Comparison of ENCODE assay signal across 8 mouse cellular contexts in genomic region chr8:105825506-105825905, GRCm38 (mm10). TPM values are rescaled to one million over a fixed set of nuclear protein-coding genes. Genes with fewer than 3 reads are reported as not detected.
A peak's percentile ranks its signal among the peaks of the same experiment; 100 is the strongest.
DNase-seq lines count a peak whose midpoint lies in the region; ATAC-seq and TF ChIP-seq lines count a peak whose summit lies in the region.

No protein-coding gene starts in this region.

- H3K4me1 ChIP-seq in heart, embryonic 14.5 days (ENCODE audit: control insufficient read depth in 2 of 2, insufficient read depth in 2 of 2, low read length in 2 of 2): peaks cover 2 to 10% of the 10 kb centered on the region in 2 experiments; a peak in 3 of 4 replicates
- H3K4me1 ChIP-seq in cortical plate, adult 2 months (ENCODE audit: control insufficient read depth, insufficient read depth, low read length): peaks cover 8% of the 10 kb centered on the region
- peaks cover 9% of the 10 kb centered on the region for H3K4me1 ChIP-seq in hindbrain, postnatal 0 days (ENCODE audit: insufficient read depth, low read length)
- peaks cover 17% of the 10 kb centered on the region for H3K4me1 ChIP-seq in midbrain, embryonic 15.5 days

- H3K9me3 ChIP-seq in heart, embryonic 14.5 days (ENCODE audit: control insufficient read depth, low read length): no peaks in the 10 kb centered on the region
- no peaks in the 10 kb centered on the region for H3K9me3 ChIP-seq in hindbrain, postnatal 0 days (ENCODE audit: low read length)
- no peaks in the 10 kb centered on the region for H3K9me3 ChIP-seq in midbrain, embryonic 15.5 days

- 82% methylated on average over 4 of the region's 4 CpGs for WGBS in heart, embryonic 14.5 days
- 75% methylated on average over 4 of the region's 4 CpGs for WGBS in hindbrain, postnatal 0 days
- WGBS in midbrain, embryonic 15.5 days: 83% methylated on average over 4 of the region's 4 CpGs

- H3K27me3 ChIP-seq in heart, embryonic 14.5 days (ENCODE audit: control insufficient read depth, insufficient read depth, low read length): no peaks in the 10 kb centered on the region
- H3K27me3 ChIP-seq in hindbrain, postnatal 0 days (ENCODE audit: insufficient read depth, low read length): no peaks in the 10 kb centered on the region
- H3K27me3 ChIP-seq in midbrain, embryonic 15.5 days (replicated peaks): no peaks in the 10 kb centered on the region

- intact Hi-C loops in heart, postnatal 10 days (cut with DNase I): no loop called here

- H3K4me3 ChIP-seq in heart, embryonic 14.5 days (ENCODE audit: control insufficient read depth in 1 of 2, insufficient read depth in 1 of 2, low read depth in 1 of 2, low read length in 2 of 2): peak overlapping the region in 1 of 2 experiments; percentile 97; a peak in 1 of 4 replicates
- peak overlapping the region; percentile 96; the same call in 1 of the 2 replicates for H3K4me3 ChIP-seq in cortical plate, adult 2 months (ENCODE audit: insufficient read depth, low read length)
- H3K4me3 ChIP-seq in hindbrain, postnatal 0 days (ENCODE audit: low read length): peak overlapping the region; percentile 61; the same call in 1 of the 2 replicates
- H3K4me3 ChIP-seq in midbrain, embryonic 15.5 days: peak overlapping the region; percentile 88

- no peak for TF ChIP-seq POLR2A in cortical plate, adult 2 months (IDR thresholded peaks at IDR 0.05; ENCODE audit: extremely low read depth, insufficient read depth, low read length)

- H3K36me3 ChIP-seq in heart, embryonic 14.5 days (ENCODE audit: control insufficient read depth, insufficient read depth, low read length): peaks cover 43% of the 10 kb centered on the region
- peaks cover 7% of the 10 kb centered on the region; the same call in 1 of the 2 replicates for H3K36me3 ChIP-seq in hindbrain, postnatal 0 days (ENCODE audit: insufficient read depth, low read length)
- H3K36me3 ChIP-seq in midbrain, embryonic 15.5 days (replicated peaks): peaks cover 22% of the 10 kb centered on the region; the same call in 1 of the 2 replicates

- no peak for TF ChIP-seq CTCF in cortical plate, adult 2 months (IDR thresholded peaks at IDR 0.05; ENCODE audit: extremely low read depth, insufficient read depth, low read length)
- TF ChIP-seq CTCF in hindbrain, postnatal 0 days (IDR thresholded peaks at IDR 0.05; ENCODE audit: low read depth): no peak

- no peak for ATAC-seq in heart, embryonic 14.5 days (ENCODE audit: insufficient number of reproducible peaks, insufficient read depth, low FRiP score, low read depth)
- no peak for ATAC-seq in hindbrain, postnatal 0 days
- no peak for ATAC-seq in midbrain, embryonic 15.5 days (replicated peaks)

- H3K27ac ChIP-seq in heart, embryonic 14.5 days (replicated peaks in 1 of 2; ENCODE audit: control insufficient read depth in 1 of 2, insufficient read depth in 1 of 2, low read depth in 2 of 2, low read length in 2 of 2): no peak overlapping the region
- H3K27ac ChIP-seq in cortical plate, adult 2 months (ENCODE audit: insufficient read depth, low read length): no peak overlapping the region
- H3K27ac ChIP-seq in hindbrain, postnatal 0 days: no peak overlapping the region
- no peak overlapping the region for H3K27ac ChIP-seq in midbrain, embryonic 15.5 days

- H3K9ac ChIP-seq in heart, embryonic 14.5 days (ENCODE audit: low read length): peak overlapping the region; percentile 98; the same call in 1 of the 2 replicates
- no peak overlapping the region for H3K9ac ChIP-seq in hindbrain, postnatal 0 days (replicated peaks; ENCODE audit: low read length)
- H3K9ac ChIP-seq in midbrain, embryonic 15.5 days: peak overlapping the region; percentile 90; the same call in 1 of the 2 replicates

- H3K4me2 ChIP-seq in heart, embryonic 14.5 days (ENCODE audit: low read length): peak overlapping the region; percentile 92
- peak overlapping the region; percentile 88 for H3K4me2 ChIP-seq in hindbrain, postnatal 0 days (ENCODE audit: low read depth, low read length)
- H3K4me2 ChIP-seq in midbrain, embryonic 15.5 days: peak overlapping the region; percentile 71

- no peak for DNase-seq in heart, postnatal 10 days
- DNase-seq in hindbrain, postnatal 0 days (ENCODE audit: low spot score): no peak
- DNase-seq in right cerebral cortex, postnatal 10 days (ENCODE audit: low spot score in 2 of 2): no peak
- no peak for DNase-seq in cerebellum, postnatal 4 days (ENCODE audit: low spot score in 2 of 2)
- no peak for DNase-seq in layer of hippocampus, adult 18-20 months (ENCODE audit: low spot score in 2 of 2)

RNA-seq across cellular contexts. Expression of gene Ranbp10, which starts 1.6 kb away (rescaled TPM):
- polyA plus RNA-seq in heart, embryonic 14.5 days (2014; fragmentation: Nextera tagmentation; extraction: Ambion mirVana): 10.6 and 11.5 TPM in 2 replicates
- 10 to 100 TPM; 24.2 to 24.5 TPM for total RNA-seq in heart, postnatal 10 days (2021)
- polyA plus RNA-seq in cortical plate, adult 2 months (2012; rRNA removed): 24.6 and 25.7 TPM in 2 replicates
- total RNA-seq in hindbrain, postnatal 0 days (2014; rRNA removed): 10.5 and 15.7 TPM in 2 replicates
- polyA plus RNA-seq in hindbrain, postnatal 0 days (2015; fragmentation: Nextera tagmentation; extraction: Ambion mirVana): 6.3 and 7.2 TPM in 2 replicates
- polyA plus RNA-seq in midbrain, embryonic 15.5 days (2015; fragmentation: Nextera tagmentation; extraction: Ambion mirVana): 11.8 and 13.6 TPM in 2 replicates
- total RNA-seq in layer of hippocampus, adult 18-20 months (2021): 10 to 100 TPM; 24.7 to 25.7 TPM

RNA-seq across cellular contexts. Expression of gene Tsnaxip1, which starts 2.0 kb away (rescaled TPM):
- not detected in 2 replicates for polyA plus RNA-seq in heart, embryonic 14.5 days (2014; fragmentation: Nextera tagmentation; extraction: Ambion mirVana)
- total RNA-seq in heart, postnatal 10 days (2021): not detected
- 0.11 and 0.31 TPM in 2 replicates for polyA plus RNA-seq in cortical plate, adult 2 months (2012; rRNA removed)
- total RNA-seq in hindbrain, postnatal 0 days (2014; rRNA removed): 0.36 and 0.37 TPM in 2 replicates
- 0.64 and 0.71 TPM in 2 replicates for polyA plus RNA-seq in hindbrain, postnatal 0 days (2015; fragmentation: Nextera tagmentation; extraction: Ambion mirVana)
- 0.64 and 1.0 TPM in 2 replicates for polyA plus RNA-seq in midbrain, embryonic 15.5 days (2015; fragmentation: Nextera tagmentation; extraction: Ambion mirVana)
- under 1 TPM in 1 of 2 experiments, not detected in 1; 0.25 TPM for total RNA-seq in layer of hippocampus, adult 18-20 months (2021)

RNA-seq across cellular contexts. Expression of gene Cenpt, which starts 27.6 kb away (rescaled TPM):
- 34.7 and 37.2 TPM in 2 replicates for polyA plus RNA-seq in heart, embryonic 14.5 days (2014; fragmentation: Nextera tagmentation; extraction: Ambion mirVana)
- total RNA-seq in heart, postnatal 10 days (2021): 1 to 10 TPM; 8.4 to 8.5 TPM
- 33.2 and 33.6 TPM in 2 replicates for polyA plus RNA-seq in cortical plate, adult 2 months (2012; rRNA removed)
- 40.9 and 45.3 TPM in 2 replicates for total RNA-seq in hindbrain, postnatal 0 days (2014; rRNA removed)
- 39.9 and 42.8 TPM in 2 replicates for polyA plus RNA-seq in hindbrain, postnatal 0 days (2015; fragmentation: Nextera tagmentation; extraction: Ambion mirVana)
- polyA plus RNA-seq in midbrain, embryonic 15.5 days (2015; fragmentation: Nextera tagmentation; extraction: Ambion mirVana): 55.2 and 58.7 TPM in 2 replicates
- total RNA-seq in layer of hippocampus, adult 18-20 months (2021): 10 to 100 TPM; 12.6 to 12.9 TPM

RNA-seq across cellular contexts. Expression of gene Thap11, which starts 29.4 kb away (rescaled TPM):
- polyA plus RNA-seq in heart, embryonic 14.5 days (2014; fragmentation: Nextera tagmentation; extraction: Ambion mirVana): 41.9 and 42.5 TPM in 2 replicates
- total RNA-seq in heart, postnatal 10 days (2021): 10 to 100 TPM; 27.5 to 31.9 TPM
- 48.0 and 49.7 TPM in 2 replicates for polyA plus RNA-seq in cortical plate, adult 2 months (2012; rRNA removed)
- total RNA-seq in hindbrain, postnatal 0 days (2014; rRNA removed): 86.9 and 112 TPM in 2 replicates
- polyA plus RNA-seq in hindbrain, postnatal 0 days (2015; fragmentation: Nextera tagmentation; extraction: Ambion mirVana): 44.9 and 45.6 TPM in 2 replicates
- polyA plus RNA-seq in midbrain, embryonic 15.5 days (2015; fragmentation: Nextera tagmentation; extraction: Ambion mirVana): 56.2 and 58.6 TPM in 2 replicates
- total RNA-seq in layer of hippocampus, adult 18-20 months (2021): 10 to 100 TPM; 43.0 to 46.5 TPM

RNA-seq across cellular contexts. Expression of gene Nutf2, which starts 34.9 kb away (rescaled TPM):
- polyA plus RNA-seq in heart, embryonic 14.5 days (2014; fragmentation: Nextera tagmentation; extraction: Ambion mirVana): 190 and 205 TPM in 2 replicates
- total RNA-seq in heart, postnatal 10 days (2021): 10 to 100 TPM; 41.9 to 46.2 TPM
- 85.1 and 86.1 TPM in 2 replicates for polyA plus RNA-seq in cortical plate, adult 2 months (2012; rRNA removed)
- 20.1 and 49.6 TPM in 2 replicates for total RNA-seq in hindbrain, postnatal 0 days (2014; rRNA removed)
- 119 and 158 TPM in 2 replicates for polyA plus RNA-seq in hindbrain, postnatal 0 days (2015; fragmentation: Nextera tagmentation; extraction: Ambion mirVana)
- polyA plus RNA-seq in midbrain, embryonic 15.5 days (2015; fragmentation: Nextera tagmentation; extraction: Ambion mirVana): 148 and 152 TPM in 2 replicates
- total RNA-seq in layer of hippocampus, adult 18-20 months (2021): 10 to 100 TPM; 29.0 to 41.5 TPM
